Mouse (Mus musculus) thymus, adult 2 months (tissue): ENCODE measurements around the gene Col25a1. TPM values are rescaled to one million over a fixed set of nuclear protein-coding genes. Genes with fewer than 3 reads are reported as not detected.

Experiments
- DNase-seq: peaks from one replicate; pipeline ENCODE4 v3.0.0; 2021
- H3K27ac ChIP-seq: fragments of 200-500 bp; 2 replicates; pipeline ENCODE4 v1.5.1; 2012; ENCODE audit warnings: low read length, control low read depth; ENCODE audit not compliant: control insufficient read depth, insufficient read depth
- H3K27me3 ChIP-seq: fragments of 200-500 bp; 2 replicates; pipeline ENCODE4 v1.6.1; 2012; ENCODE audit warnings: mild to moderate bottlenecking, low read length, moderate library complexity, mixed read lengths; ENCODE audit not compliant: control insufficient read depth, insufficient read depth
- H3K36me3 ChIP-seq: fragments of 200-500 bp; 2 replicates; pipeline ENCODE4 v1.6.1; 2012; ENCODE audit warnings: mild to moderate bottlenecking, low read length, moderate library complexity; ENCODE audit not compliant: control insufficient read depth, insufficient read depth
- H3K4me1 ChIP-seq: fragments of 200-500 bp; replicated peaks from 2 replicates; pipeline ENCODE4 v1.6.1; 2012; ENCODE audit warnings: low read length; ENCODE audit not compliant: control insufficient read depth, insufficient read depth
- H3K4me3 ChIP-seq: fragments of 200-500 bp; 2 replicates; pipeline ENCODE4 v1.5.1; 2012; ENCODE audit warnings: mild to moderate bottlenecking, low read length, control low read depth, moderate library complexity; ENCODE audit not compliant: control insufficient read depth, insufficient read depth
- CTCF ChIP-seq: fragments of 200-500 bp; IDR thresholded peaks from 2 replicates; pipeline ENCODE4 v1.5.1; 2012; ENCODE audit warnings: mild to moderate bottlenecking, control low read depth, low read length, moderate library complexity, borderline replicate concordance; ENCODE audit not compliant: control insufficient read depth, poor library complexity, insufficient read depth; ENCODE audit errors: extremely low read depth
- POLR2A ChIP-seq: fragments of 200-500 bp; IDR thresholded peaks from 2 replicates; pipeline ENCODE4 v1.6.1; 2012; ENCODE audit warnings: mild to moderate bottlenecking, low read length, control low read depth, moderate library complexity; ENCODE audit not compliant: control insufficient read depth, poor library complexity, insufficient read depth; ENCODE audit errors: extremely low read depth
- WGBS: fragments of 180-500 bp; shearing (Covaris S2); methylation state at CpG from one replicate; pipeline ENCODE4 v1.1.7; 2018; 5-methylcytosine and 5-hydroxymethylcytosine counted together
- polyA plus RNA-seq: library from polyadenylated mRNA; depleted of rRNA; stranded (reverse); fragments of >200 nt; gene quantifications from 2 replicates; pipeline ENCODE4 v1.2.3, GENCODE M21; 2012

The Col25a1 gene
- polyA plus RNA-seq, 1 experiment: not detected

GRCm38 (mm10) chr3:130407201-130407600, 275.9 kb downstream of the Col25a1 start:
- no peak for DNase-seq
- Histone ChIP-seq H3K27me3 (no peaks in the 10 kb centered on the region), H3K4me3 (no peak overlapping the region), H3K36me3 (no peaks in the 10 kb centered on the region), H3K4me1 (no peaks in the 10 kb centered on the region), H3K27ac (no peak overlapping the region)
- TF ChIP-seq POLR2A: no peak
- no peak for TF ChIP-seq CTCF
- WGBS: 38% methylated on average over 6 of the region's 6 CpGs

- H3K4me3 ChIP-seq: no peak overlapping the region
- no peaks in the 10 kb centered on the region for H3K4me1 ChIP-seq
- no peaks in the 10 kb centered on the region for H3K36me3 ChIP-seq
- DNase-seq: no peak
- TF ChIP-seq POLR2A (no peak), CTCF (no peak)
- H3K27ac ChIP-seq: no peak overlapping the region
- H3K27me3 ChIP-seq: no peaks in the 10 kb centered on the region
- WGBS: 78% methylated on average over 4 of the region's 4 CpGs
These were observed 281.9 kb downstream of the Col25a1 start for GRCm38 (mm10) chr3:130413239-130413638.

GRCm38 (mm10) chr3:130418951-130419350, 287.6 kb downstream of the Col25a1 start:
- no peak for DNase-seq
- no peak overlapping the region for H3K27ac ChIP-seq
- no peak overlapping the region for H3K4me3 ChIP-seq
- H3K27me3 ChIP-seq: no peaks in the 10 kb centered on the region
- no peak for TF ChIP-seq CTCF
- TF ChIP-seq POLR2A: no peak
- WGBS: 94% methylated on average over 9 of the region's 9 CpGs
- no peaks in the 10 kb centered on the region for H3K36me3 ChIP-seq
- no peaks in the 10 kb centered on the region for H3K4me1 ChIP-seq

- Histone ChIP-seq H3K4me3 (no peak overlapping the region), H3K36me3 (no peaks in the 10 kb centered on the region), H3K27ac (no peak overlapping the region), H3K27me3 (no peaks in the 10 kb centered on the region), H3K4me1 (no peaks in the 10 kb centered on the region)
- no peak for DNase-seq
- TF ChIP-seq CTCF (no peak), POLR2A (no peak)
- 86% methylated on average over 4 of the region's 4 CpGs for WGBS
These were observed 297.5 kb downstream of the Col25a1 start for GRCm38 (mm10) chr3:130428796-130429195.

- no peaks in the 10 kb centered on the region for H3K36me3 ChIP-seq
- no peak for TF ChIP-seq CTCF
- no peak for TF ChIP-seq POLR2A
- no peaks in the 10 kb centered on the region for H3K4me1 ChIP-seq
- no peaks in the 10 kb centered on the region for H3K27me3 ChIP-seq
- H3K27ac ChIP-seq: no peak overlapping the region
- no peak for DNase-seq
- 85% methylated on average over 5 of the region's 5 CpGs for WGBS
- H3K4me3 ChIP-seq: no peak overlapping the region
These were observed 298.8 kb downstream of the Col25a1 start for GRCm38 (mm10) chr3:130430052-130430451.

GRCm38 (mm10) chr3:130432818-130433217, 301.5 kb downstream of the Col25a1 start:
- Histone ChIP-seq H3K27ac (no peak overlapping the region), H3K4me3 (no peak overlapping the region), H3K36me3 (no peaks in the 10 kb centered on the region), H3K4me1 (no peaks in the 10 kb centered on the region), H3K27me3 (no peaks in the 10 kb centered on the region)
- TF ChIP-seq POLR2A: no peak
- TF ChIP-seq CTCF: no peak
- WGBS: 70% methylated on average over 5 of the region's 5 CpGs
- DNase-seq: no peak

GRCm38 (mm10) chr3:130436956-130437355, 305.7 kb downstream of the Col25a1 start:
- no peak overlapping the region for H3K27ac ChIP-seq
- H3K4me3 ChIP-seq: no peak overlapping the region
- H3K27me3 ChIP-seq: no peaks in the 10 kb centered on the region
- no peak for DNase-seq
- H3K4me1 ChIP-seq: no peaks in the 10 kb centered on the region
- no peaks in the 10 kb centered on the region for H3K36me3 ChIP-seq
- TF ChIP-seq POLR2A (no peak), CTCF (no peak)
